Mouse (Mus musculus) limb, embryonic 14.5 days (tissue): ENCODE measurements around the gene Clpsl2. TPM values are rescaled to one million over a fixed set of nuclear protein-coding genes. Genes with fewer than 3 reads are reported as not detected.

Experiments used
- ATAC-seq: fragments of 200-750 bp; cut with Nextera tagmentation; 2 replicates; pipeline ENCODE4 v1.8.0; 2017; ENCODE audit warnings: low read depth, moderate number of reproducible peaks, moderate TSS enrichment; ENCODE audit not compliant: low FRiP score
- DNase-seq: peaks from one replicate; pipeline ENCODE4 v3.0.0-alpha.2; 2015; ENCODE audit warnings: low spot score
- H3K27ac ChIP-seq: fragments of 300-500 bp; sonication (generic); replicated peaks from 2 replicates; pipeline ENCODE4 v1.5.1; 2014; ENCODE audit warnings: low read depth, mild to moderate bottlenecking, low read length, moderate library complexity, mixed read lengths
- H3K27me3 ChIP-seq: fragments of 300-500 bp; sonication (generic); 2 replicates; pipeline ENCODE4 v1.6.1; 2014; ENCODE audit warnings: low read length, mixed read lengths; ENCODE audit not compliant: control insufficient read depth, insufficient read depth
- H3K36me3 ChIP-seq: fragments of 300-500 bp; sonication (generic); 2 replicates; pipeline ENCODE4 v1.6.1; 2014; ENCODE audit warnings: mild to moderate bottlenecking, low read length, moderate library complexity, mixed read lengths; ENCODE audit not compliant: control insufficient read depth, insufficient read depth
- H3K4me1 ChIP-seq: fragments of 300-500 bp; sonication (generic); 2 replicates; pipeline ENCODE4 v1.6.1; 2014; ENCODE audit warnings: antibody characterized with exemption, low read length, mixed read lengths; ENCODE audit not compliant: control insufficient read depth, insufficient read depth
- H3K4me2 ChIP-seq: fragments of 300-500 bp; sonication (generic); replicated peaks from 2 replicates; pipeline ENCODE4 v1.6.1; 2014; ENCODE audit warnings: low read depth, mild to moderate bottlenecking, low read length, moderate library complexity; ENCODE audit not compliant: severe bottlenecking
- H3K4me3 ChIP-seq: fragments of 300-500 bp; sonication (generic); replicated peaks from 2 replicates; pipeline ENCODE4 v1.5.1; 2014; ENCODE audit warnings: low read length
- H3K9ac ChIP-seq: fragments of 300-500 bp; sonication (generic); 2 replicates; pipeline ENCODE4 v1.6.1; 2014; ENCODE audit warnings: mild to moderate bottlenecking, low read depth, low read length, moderate library complexity; ENCODE audit not compliant: severe bottlenecking
- H3K9me3 ChIP-seq: fragments of 300-500 bp; sonication (generic); 2 replicates; pipeline ENCODE4 v1.6.1; 2016; ENCODE audit warnings: low read length; ENCODE audit not compliant: control insufficient read depth
- POLR2A ChIP-seq: fragments of 200-500 bp; IDR thresholded peaks from 2 replicates; pipeline ENCODE4 v1.8.0; 2012; ENCODE audit warnings: inconsistent platforms, mild to moderate bottlenecking, moderate library complexity, borderline replicate concordance; ENCODE audit not compliant: insufficient read depth, insufficient read length; ENCODE audit errors: extremely low read depth
- WGBS: fragments of 180-500 bp; shearing (Covaris S2); extraction: QIAGEN DNeasy Blood & Tissue Kit; methylation state at CpG from one replicate; pipeline ENCODE4 v1.1.7; 2014; 5-methylcytosine and 5-hydroxymethylcytosine counted together
- polyA plus RNA-seq, 2 experiments: library from polyadenylated mRNA; depleted of rRNA in 1 of 2; stranded (reverse) in 1 of 2; unstranded in 1 of 2; fragments of >200 nt; fragmentation: Nextera tagmentation in 1 of 2; extraction: Ambion mirVana in 1 of 2; gene quantifications; 2 replicates each; pipeline versions ENCODE4 v1.2.1 to v1.2.3; 2012 to 2014

Clpsl2 gene
- polyA plus RNA-seq, 2 experiments = not detected

- 50% methylated on average over 3 of the region's 3 CpGs for WGBS
- DNase-seq (no peak), ATAC-seq (no peak)
- no peaks in the 10 kb centered on the region for H3K27me3 ChIP-seq
- TF ChIP-seq POLR2A = no peak
- H3K9me3 ChIP-seq = no peaks in the 10 kb centered on the region
- no peak overlapping the region for H3K4me2 ChIP-seq
- H3K36me3 ChIP-seq = no peaks in the 10 kb centered on the region
- no peaks in the 10 kb centered on the region for H3K4me1 ChIP-seq
- H3K27ac ChIP-seq = no peak overlapping the region
- no peak overlapping the region for H3K4me3 ChIP-seq
- no peak overlapping the region for H3K9ac ChIP-seq
These were observed 18.3 kb downstream of the Clpsl2 start for GRCm38 (mm10) chr17:28567541-28567940.

GRCm38 (mm10) chr17:28571868-28572267 lies 22.7 kb downstream of the Clpsl2 start:
- DNase-seq = no peak
- WGBS = 79% methylated on average over 3 of the region's 3 CpGs

GRCm38 (mm10) chr17:28572521-28572920 lies 23.3 kb downstream of the Clpsl2 start:
- Histone ChIP-seq H3K4me2 (no peak overlapping the region), H3K9ac (no peak overlapping the region), H3K36me3 (no peaks in the 10 kb centered on the region), H3K27ac (no peak overlapping the region), H3K4me3 (no peak overlapping the region), H3K4me1 (peaks cover 9% of the 10 kb centered on the region; the same call in 1 of the 2 replicates), H3K9me3 (no peaks in the 10 kb centered on the region), H3K27me3 (no peaks in the 10 kb centered on the region)
- no peak for ATAC-seq
- TF ChIP-seq POLR2A = no peak
- no peak for DNase-seq
- WGBS = 84% methylated on average over 7 of the region's 7 CpGs

More at GRCm38 (mm10) chr17:28571868-28572267, 22.7 kb downstream of the Clpsl2 start:
- Histone ChIP-seq H3K9me3 (no peaks in the 10 kb centered on the region), H3K4me3 (no peak overlapping the region), H3K4me1 (peaks cover 9% of the 10 kb centered on the region; the same call in 1 of the 2 replicates), H3K36me3 (no peaks in the 10 kb centered on the region), H3K27me3 (no peaks in the 10 kb centered on the region), H3K27ac (no peak overlapping the region), H3K9ac (no peak overlapping the region), H3K4me2 (no peak overlapping the region)
- no peak for TF ChIP-seq POLR2A
- no peak for ATAC-seq

- peaks cover 9% of the 10 kb centered on the region; the same call in 1 of the 2 replicates for H3K4me1 ChIP-seq
- H3K36me3 ChIP-seq = no peaks in the 10 kb centered on the region
- WGBS = 84% methylated on average over 6 of the region's 6 CpGs
- DNase-seq = no peak
- ATAC-seq = no peak
- H3K27me3 ChIP-seq = no peaks in the 10 kb centered on the region
- no peaks in the 10 kb centered on the region for H3K9me3 ChIP-seq
- H3K27ac ChIP-seq = no peak overlapping the region
- TF ChIP-seq POLR2A = no peak
- H3K4me2 ChIP-seq = no peak overlapping the region
- H3K9ac ChIP-seq = no peak overlapping the region
- H3K4me3 ChIP-seq = no peak overlapping the region
These were observed 23.7 kb downstream of the Clpsl2 start for GRCm38 (mm10) chr17:28572941-28573340.

GRCm38 (mm10) chr17:28575244-28576125 lies 26.3 kb downstream of the Clpsl2 start, which contains the start of gene Lhfpl5:
Gene Lhfpl5 (plus strand): TSS chr17:28575641.
- Histone ChIP-seq H3K4me1 (peaks cover 9% of the 10 kb centered on the region; the same call in 1 of the 2 replicates), H3K27ac (no peak within 1 kb of the TSS), H3K4me3 (peak within 1 kb of the TSS; percentile 19), H3K9ac (no peak within 1 kb of the TSS), H3K27me3 (no peaks in the 10 kb centered on the region), H3K36me3 (no peaks in the 10 kb centered on the region), H3K9me3 (no peaks in the 10 kb centered on the region), H3K4me2 (peak within 1 kb of the TSS; percentile 45)
- DNase-seq (peak; percentile 35), ATAC-seq (peak; percentile 68)
- no peak for TF ChIP-seq POLR2A
- WGBS = 18% methylated on average over 45 of the region's 50 CpGs
